Mouse (Mus musculus): ENCODE results near the gene Ctnna2.

GRCm38 (mm10) chr6:77188628-77189027 is 790.9 kb downstream of the Ctnna2 start:
- TF ChIP-seq CTCF (IDR thresholded peaks at IDR 0.05; ENCODE audit: extremely low read depth, insufficient read length, insufficient replicate concordance, low read depth, low read length) (no peak), POLR2A (IDR thresholded peaks at IDR 0.05; ENCODE audit: low read depth, low read length) (no peak)

All from small intestine, adult 2 months (tissue).